Mouse (Mus musculus): ENCODE measurements around the gene Gm13119. TPM values are rescaled to one million over a fixed set of nuclear protein-coding genes. Genes with fewer than 3 reads are reported as not detected.
"Not testable (repeated sequence)": the region's sequence is repeated elsewhere in the genome, so short reads cannot be mapped to it uniquely, and the experiment has no call there.

Gene Gm13119
- not detected for total RNA-seq (2021)
- long read RNA-seq, experiment 1 = 0 reads
- long read RNA-seq, experiment 2 = 0 reads

DNA sequence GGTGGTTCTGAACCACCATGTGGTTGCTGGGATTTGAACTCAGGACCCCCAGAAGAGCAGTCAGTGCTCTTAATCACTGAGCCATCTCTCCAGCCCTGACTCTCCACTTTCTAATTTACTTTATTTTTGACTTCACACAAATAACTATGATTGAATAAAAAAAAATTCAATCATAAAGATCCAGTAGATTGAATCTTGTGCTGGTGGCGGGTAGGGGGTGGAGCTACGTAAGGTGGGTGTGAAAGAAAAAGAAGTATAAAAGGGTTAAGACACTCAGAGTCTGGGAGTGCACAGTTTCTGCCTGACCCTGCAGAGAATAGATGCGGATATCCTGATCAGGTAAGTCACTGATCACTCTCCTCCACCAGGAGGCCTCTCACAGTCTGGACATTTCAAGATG is at the start of gene Gm13119:
Gene Gm13119, plus strand, starts transcription at position 301 of the 400 bp plus-strand sequence.
- DNase-seq (ENCODE audit: low spot score) = not testable (repeated sequence)

DNA sequence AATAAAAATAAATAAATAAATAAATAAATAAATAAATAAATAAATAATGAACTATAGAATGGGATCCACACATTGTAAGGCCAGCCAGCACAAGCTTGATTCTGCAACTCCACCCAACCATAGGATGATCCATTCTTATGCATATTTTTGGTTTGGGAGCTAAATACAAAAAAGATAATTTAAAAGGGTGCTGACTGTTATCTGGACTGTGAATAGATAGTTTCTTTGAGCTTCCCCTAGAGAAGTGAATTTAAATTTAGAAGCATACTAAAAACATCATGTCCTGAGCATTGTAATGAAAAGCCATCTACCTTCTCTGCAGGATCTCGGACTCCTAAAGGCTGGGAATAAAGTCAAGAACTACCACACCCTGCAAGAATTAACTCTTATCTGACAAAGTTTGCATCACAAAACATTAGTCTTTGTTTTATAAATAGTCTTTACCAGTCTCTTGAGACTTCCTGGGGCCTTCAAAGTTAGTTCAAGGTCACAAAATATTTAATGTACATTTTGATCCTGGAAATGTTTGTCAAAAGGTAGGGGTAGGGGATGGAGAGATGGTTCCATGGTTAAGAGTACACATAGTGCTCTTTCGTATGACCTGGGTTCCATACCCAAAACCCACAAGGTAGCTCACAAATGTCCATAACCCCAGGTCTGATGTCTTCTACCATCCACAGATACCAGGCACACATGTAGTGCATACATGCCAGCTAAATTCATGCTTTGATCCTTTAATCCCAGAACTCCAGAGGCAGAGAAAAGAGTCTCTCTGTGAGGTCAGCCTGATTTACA is 44.9 kb upstream of the Gm13119 start:
- DNase-seq (ENCODE audit: low spot score) = not testable (repeated sequence)

DNA sequence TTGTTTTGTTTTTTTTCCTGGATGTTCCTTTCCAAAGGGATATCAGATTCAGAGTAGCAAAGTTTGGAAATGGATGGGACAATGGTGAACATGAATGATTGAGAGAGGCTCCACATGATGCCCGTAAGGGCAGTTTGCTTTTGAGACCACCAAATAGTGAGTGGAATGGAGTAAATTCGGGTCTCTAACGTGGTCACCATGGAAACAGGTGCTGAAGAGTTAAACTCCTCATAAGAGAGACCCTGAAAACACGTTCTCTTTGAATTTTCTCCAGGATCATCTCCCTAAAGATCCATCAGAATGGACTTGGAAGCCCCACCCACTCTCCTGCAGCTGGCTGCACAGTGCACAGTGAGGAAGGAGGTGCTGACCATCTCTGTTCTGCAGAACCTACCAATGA is 27.8 kb upstream of the Gm13119 start, which contains the start of gene Gm13128:
Gene Gm13128, plus strand, starts transcription at position 301 of the 400 bp plus-strand sequence.
- not testable (repeated sequence) for DNase-seq (ENCODE audit: low spot score)

DNA sequence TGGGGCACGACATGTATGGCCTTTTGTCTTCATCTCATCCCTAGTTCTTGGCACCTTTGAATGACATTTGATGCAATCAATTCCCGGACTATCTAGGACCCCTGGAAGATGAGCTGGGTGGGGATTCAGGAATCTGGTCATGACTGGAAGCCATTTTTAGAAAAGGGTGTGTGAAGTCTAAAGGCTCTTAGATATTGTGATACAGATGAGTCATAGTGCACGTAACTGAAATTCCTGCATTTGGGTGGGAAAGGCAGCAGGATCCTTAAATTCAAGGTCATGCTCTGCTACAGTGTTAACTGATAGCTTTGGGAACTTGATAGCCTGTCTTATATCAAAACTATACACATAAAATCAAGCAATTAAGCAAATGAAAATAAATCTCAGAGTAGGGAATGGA is 21.9 kb upstream of the Gm13119 start:
- not testable (repeated sequence) for DNase-seq (ENCODE audit: low spot score)

DNA sequence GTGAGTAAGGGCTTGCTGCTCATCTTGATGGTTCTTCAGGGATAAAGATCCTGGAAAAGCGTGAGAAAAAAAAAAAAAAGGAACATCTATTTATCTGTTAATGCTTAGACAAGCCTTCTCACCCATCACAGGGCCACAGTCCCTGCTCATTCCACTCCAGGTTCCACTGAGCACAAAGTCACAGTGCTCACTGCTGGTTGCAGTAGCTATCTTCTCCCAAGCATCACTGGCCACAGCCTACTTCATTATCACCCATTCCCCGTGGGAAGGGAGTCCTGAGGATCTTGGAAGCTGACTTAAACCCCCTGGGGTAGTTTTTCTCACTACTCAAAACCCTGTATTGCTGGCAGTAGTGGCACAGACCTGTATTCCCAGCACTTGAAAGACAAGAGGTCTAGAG is 20.2 kb downstream of the Gm13119 start, which contains the start of gene Pramef20:
Gene Pramef20, minus strand, starts transcription at position 23 of the 400 bp plus-strand sequence.
- DNase-seq (ENCODE audit: low spot score) = no peak

DNA sequence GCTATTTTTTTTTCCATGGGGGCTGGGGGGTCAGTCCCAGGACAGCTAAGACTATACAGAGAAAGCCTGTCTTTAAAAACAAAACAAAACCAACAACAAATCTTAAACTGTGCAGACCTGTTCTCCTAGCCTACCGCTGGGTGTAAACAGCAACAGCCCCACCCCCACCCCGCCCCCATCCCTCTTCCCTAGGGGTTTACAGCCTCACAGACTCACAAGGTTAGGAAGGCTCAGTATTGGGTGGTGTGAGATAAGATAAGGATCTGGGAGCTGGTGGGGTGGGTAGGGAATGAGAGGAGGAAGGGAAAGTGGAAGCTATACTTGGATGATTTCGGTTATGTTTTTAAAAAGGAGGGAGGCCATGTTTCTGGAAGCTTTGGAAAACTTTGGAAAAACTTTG is 38.6 kb downstream of the Gm13119 start:
- DNase-seq (ENCODE audit: low spot score) = no peak

DNA sequence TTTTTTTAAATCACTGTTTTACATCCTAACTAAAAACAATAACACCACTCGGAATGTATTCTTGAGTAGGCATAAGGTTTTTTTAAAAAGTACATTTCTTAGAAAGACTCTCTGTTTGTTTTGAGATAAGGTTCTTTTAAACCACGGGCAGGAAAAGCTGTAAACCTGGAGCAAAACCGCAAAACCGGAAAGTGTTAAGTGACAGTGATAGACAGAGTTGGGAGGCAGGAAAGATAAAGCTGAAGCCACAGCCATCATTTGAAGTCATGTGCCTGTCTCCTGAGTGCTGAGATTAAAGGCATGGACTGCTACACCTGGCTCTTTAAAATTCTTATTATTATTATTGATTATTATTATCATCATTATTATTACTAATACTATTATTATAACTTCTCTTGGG is 45.0 kb downstream of the Gm13119 start:
- DNase-seq (ENCODE audit: low spot score) = no peak

DNA sequence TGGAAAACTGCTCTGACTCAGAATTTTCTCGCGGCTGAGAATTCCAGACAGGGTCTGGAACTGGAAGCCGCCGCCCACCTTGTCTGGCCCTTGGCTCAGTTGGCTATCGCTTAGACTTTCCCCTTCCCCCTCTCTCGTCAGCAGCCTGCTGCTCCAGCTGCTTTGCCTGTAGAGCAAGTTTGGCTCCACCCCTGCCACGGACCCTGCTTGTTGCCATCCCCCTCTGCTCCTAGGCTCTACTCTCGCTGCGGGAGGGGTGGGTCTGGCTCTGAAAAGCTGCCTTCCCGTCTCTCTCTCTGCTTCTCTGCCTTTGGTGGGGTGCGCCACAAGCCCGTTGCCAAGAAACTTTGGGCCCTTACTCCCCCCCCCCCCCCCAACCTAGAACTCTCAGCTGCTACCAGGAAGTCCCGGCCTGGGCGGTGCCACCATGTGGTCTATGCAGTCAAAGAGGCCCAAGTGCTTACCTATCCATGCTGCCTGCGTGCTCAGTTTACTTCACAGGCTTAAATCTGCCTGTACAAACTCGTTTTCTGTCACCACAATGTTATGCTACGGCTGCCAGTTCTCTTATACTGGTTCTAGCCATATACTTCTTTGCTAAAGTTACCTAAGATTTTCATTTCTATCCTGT is 46.8 kb downstream of the Gm13119 start:
- no peak for DNase-seq (ENCODE audit: low spot score)

DNA sequence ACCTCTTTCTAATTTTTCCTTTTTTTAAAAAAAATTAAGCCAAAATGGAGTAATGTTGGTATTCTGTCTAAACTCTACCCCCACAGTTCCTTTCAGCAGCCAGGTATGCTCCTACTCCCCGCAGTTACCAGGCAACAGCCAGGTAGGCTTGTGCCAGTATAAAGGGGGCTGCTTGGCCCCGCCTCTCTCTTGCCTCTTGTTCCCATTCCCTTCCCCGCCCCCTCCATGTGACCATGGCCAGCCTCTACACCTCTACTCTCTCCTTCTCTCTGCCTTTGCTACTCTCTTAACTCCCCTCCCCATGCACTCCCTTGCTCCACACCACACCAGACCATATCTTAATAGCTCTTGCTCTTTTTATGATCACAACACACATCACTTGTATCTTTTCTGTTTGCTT is 48.5 kb downstream of the Gm13119 start:
- no peak for DNase-seq (ENCODE audit: low spot score)

DNA sequence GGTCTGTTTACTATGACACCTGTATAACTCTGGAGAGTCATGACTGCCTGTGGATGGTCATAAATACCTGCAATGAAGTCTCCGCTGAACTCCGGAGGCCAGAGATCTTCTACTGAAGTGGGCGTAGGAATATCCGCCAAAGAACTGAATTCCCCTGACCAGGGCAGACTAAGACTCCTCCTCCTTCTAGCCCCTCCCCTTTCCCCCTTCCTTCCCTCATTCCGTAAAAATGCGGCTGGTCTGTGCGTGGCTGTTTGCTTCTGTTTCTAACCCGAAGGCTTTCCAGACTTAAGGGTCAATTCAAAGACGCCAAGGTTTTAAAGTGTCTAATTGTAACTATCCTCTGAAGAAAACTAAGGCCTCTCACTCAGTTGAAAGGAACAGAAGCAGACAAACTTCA is 50.5 kb downstream of the Gm13119 start, which contains the start of gene Pramef12:
Gene Pramef12, minus strand, starts transcription at position 175 of the 400 bp plus-strand sequence.
- no peak for DNase-seq (ENCODE audit: low spot score)

Other genes with a start within 250 kb of the Gm13119 start
- not detected for gene Oog3, start 195.3 kb upstream of the Gm13119 start, total RNA-seq (2021)
- gene Oog2, start 167.2 kb upstream of the Gm13119 start, total RNA-seq (2021) = not detected
- not detected for gene C87977, start 144.6 kb upstream of the Gm13119 start, total RNA-seq (2021)
- gene Pramel5, start 77.5 kb upstream of the Gm13119 start, total RNA-seq (2021) = not detected
- gene Gm13128, start 27.7 kb upstream of the Gm13119 start, total RNA-seq (2021) = not detected
- not detected for gene Pramef20, start 20.0 kb downstream of the Gm13119 start, total RNA-seq (2021)
- under 1 TPM in 1 of 2 experiments, not detected in 1; 0.12 TPM for gene Pramef12, start 50.5 kb downstream of the Gm13119 start, total RNA-seq (2021)
- gene 1700012P22Rik, start 80.8 kb downstream of the Gm13119 start, total RNA-seq (2021) = not detected
- gene Gm9944, start 95.4 kb downstream of the Gm13119 start, total RNA-seq (2021) = not detected
- not detected for gene Aadacl3, start 105.8 kb downstream of the Gm13119 start, total RNA-seq (2021)
- not detected for gene 9430007A20Rik, start 161.9 kb downstream of the Gm13119 start, total RNA-seq (2021)
- gene Gm13124, start 207.2 kb downstream of the Gm13119 start, total RNA-seq (2021) = not detected